Mouse (Mus musculus) fibroblast of lung, adult 2 months (primary cell): ENCODE measurements around the gene Rab11a.
"Not testable (repeated sequence)": the region's sequence is repeated elsewhere in the genome, so short reads cannot be mapped to it uniquely, and the experiment has no call there.

ENCODE experiments used
- DNase-seq: peaks from one replicate; pipeline ENCODE4 v3.0.0-alpha.2; 2011; ENCODE audit warnings: low read depth

The Rab11a gene

DNA sequence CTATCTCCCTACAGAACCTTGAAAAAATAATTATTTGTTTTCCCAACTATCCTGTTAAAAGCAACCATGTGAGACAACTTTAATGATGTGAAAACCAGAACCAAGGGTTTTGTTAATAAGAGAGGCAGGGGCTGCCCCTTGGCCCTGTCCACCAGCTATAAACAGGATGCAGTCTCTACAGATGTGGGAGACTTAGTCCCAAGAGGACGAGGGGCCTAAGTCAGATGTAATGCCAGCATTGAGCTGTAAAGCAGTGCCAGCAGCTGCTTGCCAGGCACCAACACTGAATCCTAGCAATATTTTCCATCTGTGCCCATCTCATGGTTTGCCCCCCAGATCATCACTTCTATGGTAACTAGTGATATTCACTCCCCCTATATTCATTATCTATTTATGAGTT, 4.9 kb upstream of the Rab11a start:
- DNase-seq: no peak

DNA sequence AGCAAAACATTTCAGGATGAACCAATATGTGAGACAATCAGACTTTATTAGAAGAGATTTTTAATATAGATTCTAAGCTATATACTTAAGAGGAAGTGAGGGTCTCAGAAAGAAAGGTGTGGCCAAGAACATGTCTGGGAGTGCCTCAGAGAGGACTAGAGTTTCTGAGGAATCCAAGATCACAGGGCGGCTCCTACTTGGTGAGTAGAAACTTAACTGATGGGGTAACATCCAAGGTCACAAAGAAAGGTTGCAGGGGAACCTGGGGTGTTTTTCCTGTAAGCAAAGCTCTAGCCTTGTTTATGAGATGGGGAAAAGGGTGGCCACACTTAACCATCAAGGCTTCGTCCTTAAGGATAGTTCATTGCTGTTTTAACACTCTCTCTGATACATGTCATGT, 1.4 kb upstream of the Rab11a start:
- no peak for DNase-seq

GRCm38 (mm10) chr9:64736639-64737405, 736 bp downstream of the Rab11a start:
- DNase-seq: no peak

DNA sequence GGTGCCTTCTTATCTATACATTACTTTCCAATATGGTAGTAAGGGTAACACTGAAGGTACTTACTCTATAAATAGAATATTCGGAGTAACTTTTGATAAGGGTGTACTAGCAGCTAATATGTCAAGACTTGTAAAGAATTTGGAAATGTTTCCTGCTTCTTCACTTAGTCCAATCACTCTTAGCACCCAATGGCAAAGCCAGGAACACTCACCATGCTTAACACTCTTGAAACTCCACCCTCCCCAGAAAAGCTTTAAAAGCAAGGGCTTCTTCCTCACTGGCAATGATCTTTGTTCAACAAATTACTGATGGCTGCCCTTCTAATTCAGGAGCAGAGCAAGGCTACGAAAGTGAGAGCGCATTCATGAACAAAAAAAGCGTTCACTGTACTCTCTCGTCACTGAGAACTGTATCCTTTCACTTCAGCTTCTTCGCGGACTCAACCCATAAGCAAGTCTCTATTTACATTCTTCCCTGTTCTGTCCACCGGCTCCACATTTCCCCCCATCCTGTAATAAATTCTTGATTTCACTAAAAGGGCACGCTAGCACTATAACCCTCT, 1.4 kb downstream of the Rab11a start:
- no peak for DNase-seq

DNA sequence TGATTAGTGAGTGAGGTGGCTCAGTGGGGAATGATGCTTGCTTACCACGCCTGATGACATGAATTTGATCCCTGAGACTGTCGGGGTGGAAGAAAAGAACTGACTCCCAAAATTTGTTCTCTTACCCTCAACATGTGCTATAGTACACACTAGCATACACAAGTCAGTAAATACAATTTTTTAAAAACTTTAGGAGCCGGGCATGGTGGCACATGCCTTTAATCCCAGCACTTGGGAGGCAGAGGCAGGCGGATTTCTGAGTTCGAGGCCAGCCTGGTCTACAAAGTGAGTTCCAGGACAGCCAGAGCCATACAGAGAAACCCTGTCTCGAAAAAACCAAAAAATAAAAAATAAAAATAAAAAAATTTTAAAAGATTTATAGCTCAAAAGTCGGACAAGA, 2.6 kb downstream of the Rab11a start:
- not testable (repeated sequence) for DNase-seq

GRCm38 (mm10) chr9:64734166-64734565, 3.4 kb downstream of the Rab11a start:
- DNase-seq: no peak

DNA sequence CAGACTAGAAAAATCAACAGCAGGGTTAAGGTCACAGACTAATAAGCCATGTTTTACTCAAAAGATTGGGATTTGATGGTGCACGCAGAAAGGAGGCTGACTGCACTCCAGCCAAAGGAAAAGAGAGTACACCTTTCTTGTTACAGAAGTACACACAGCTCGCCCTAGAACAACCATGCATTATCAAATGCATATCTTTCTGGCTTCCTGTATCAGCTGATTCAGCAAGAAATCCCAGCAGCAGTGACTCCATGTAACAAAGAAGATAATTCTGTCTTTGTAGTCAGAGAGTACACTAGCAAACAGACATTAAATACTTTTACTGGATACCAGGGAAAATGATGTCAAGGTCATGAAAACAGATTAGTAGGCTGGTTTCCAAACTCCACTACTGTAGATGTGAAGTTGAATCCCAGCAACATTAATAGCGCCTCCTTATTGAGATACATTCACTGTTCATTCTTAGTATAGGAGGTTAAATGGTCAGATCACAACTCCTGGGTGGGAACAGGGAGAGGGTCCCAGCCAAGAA, 6.5 kb downstream of the Rab11a start:
- DNase-seq: no peak

DNA sequence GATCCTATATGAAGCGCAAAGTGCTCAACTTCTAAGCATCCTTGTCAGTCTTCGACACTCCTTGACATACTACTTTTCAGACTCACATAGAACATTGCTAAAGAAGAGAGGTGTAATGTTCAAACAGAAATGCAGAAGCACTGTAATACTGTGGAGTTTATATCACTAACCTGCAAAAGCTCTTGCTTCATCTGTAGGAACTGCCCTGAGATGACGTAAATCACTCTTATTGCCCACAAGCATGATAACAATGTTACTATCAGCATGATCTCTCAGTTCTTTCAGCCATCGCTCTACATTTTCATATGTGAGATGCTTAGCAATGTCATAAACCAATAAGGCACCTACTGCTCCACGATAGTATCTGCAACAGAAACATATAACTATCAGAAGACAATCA, 11.1 kb downstream of the Rab11a start:
- no peak for DNase-seq

DNA sequence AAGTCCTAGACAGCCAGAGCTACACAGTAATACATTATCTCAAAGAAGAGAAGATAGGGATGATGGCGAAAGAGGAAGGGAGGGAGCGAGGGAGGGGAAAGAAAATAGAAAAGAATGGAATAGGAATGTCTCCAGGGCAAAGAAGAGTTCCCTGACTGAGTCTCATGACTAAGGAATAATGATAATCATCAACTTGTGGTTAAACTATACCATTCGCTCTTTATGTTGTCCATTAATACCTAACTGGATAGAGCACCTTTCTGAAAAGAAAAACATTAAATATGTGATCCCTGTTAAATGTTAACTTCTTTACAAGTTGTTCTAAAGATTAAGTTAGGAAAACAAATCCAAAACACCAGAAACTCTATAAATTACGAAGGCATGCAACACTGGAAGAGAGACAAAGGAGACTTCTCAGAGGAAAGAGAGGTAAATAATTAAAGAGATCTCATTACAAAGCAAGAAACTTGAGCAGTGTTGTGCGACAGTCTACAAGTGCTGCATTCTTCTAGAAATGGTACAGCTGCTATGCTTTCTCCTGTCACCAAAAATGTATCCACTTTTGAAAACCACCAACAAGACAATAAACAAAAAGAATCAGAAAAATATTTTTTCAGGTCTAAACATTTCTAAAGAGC, 17.9 kb downstream of the Rab11a start:
- DNase-seq: no peak

DNA sequence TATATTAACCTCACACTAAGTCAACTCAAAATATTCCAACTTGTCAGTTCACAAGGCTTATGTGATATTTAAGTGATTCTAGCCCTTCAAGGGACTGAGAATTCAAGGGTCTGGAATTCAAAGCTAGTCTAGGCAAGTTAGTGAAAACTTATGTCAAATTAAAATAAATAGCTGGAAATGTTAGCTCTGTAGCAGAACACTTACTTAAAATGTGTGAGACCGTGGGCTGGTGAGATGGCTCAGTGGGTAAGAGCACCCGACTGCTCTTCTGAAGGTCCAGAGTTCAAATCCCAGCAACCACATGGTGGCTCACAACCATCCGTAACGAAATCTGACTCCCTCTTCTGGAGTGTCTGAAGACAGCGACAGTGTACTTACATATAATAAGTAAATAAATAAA, 27.3 kb downstream of the Rab11a start:
- DNase-seq: not testable (repeated sequence)

DNA sequence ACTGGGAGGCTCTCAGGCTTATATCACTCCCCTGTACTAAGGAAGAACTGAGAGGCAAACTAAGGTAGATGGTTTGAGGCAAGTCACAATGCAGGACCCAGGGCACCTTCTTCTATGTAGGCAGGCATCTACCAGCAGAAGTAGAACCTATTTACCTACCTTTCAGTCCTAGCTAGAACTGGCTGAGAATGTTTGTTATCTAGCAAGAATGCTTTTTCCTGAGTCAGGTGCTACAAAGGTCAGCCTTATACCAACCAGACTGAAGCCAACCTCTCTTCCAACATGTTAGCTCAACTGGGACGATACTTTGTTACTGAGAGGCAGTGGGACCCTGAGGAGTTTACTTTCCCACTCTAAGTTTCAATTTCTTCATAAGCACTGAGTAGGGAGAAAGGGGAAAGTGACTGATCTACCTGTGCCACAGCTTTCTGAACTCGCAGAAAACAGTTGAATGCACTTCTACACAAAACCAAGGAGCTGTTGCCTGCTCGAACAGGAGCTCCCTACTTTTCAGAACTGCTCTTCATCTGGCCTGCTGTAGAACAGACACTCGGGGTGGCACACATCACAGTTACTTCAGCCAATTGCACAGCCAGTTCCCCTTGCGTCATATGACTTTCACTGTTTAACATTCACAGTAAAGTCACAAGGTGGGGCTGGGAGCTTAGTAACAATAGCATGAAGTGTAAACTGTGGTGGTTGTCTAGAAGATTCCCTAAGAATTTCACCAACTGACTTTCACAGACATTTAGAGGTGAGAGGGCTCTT, 33.3 kb downstream of the Rab11a start:
- DNase-seq: no peak

DNA sequence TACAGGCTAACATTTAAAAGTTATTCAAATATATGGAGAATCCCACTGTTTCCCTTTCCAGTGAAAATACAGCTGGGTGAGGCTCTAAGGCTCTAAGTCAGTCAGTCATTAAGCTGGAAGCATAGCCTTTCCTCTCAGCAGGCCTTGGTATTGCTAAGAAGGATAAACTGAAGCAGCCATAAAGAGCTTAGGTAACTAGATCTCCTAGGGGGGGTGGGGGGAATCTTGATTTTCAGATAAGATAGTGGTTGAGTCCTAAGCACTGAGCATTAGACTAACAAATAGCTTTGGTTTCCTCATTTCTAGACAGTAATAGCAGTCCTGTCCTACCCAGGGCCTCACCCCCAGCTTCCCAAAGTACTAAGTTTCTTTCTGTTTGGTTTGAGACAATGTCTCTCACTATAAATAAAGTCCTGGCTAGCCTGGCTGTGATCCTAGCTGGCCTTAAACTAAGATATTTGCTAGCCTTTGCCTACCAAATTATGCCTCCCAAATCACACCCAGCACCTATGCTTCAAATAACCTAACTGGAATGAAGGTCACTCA, 34.1 kb downstream of the Rab11a start:
- no peak for DNase-seq

DNA sequence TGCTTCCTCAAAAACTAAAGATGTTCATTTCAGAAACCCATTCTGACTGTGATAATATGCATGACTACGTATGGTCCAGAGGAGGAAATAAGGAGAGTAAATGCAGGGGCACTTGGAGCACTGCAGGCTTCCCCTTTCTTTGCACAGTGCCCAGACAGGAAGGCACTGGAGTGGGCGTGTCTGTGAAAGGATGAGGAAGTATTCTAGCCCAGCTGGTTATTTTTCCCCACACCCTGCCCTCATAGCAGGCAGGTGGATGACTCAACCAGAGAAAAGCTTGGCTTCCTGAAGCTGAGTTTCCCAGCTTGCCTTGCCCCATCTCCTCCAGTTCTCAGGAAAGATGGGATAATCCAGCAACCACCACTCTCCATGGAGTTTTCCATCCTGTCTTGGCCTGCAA, 34.6 kb downstream of the Rab11a start:
- DNase-seq: no peak

DNA sequence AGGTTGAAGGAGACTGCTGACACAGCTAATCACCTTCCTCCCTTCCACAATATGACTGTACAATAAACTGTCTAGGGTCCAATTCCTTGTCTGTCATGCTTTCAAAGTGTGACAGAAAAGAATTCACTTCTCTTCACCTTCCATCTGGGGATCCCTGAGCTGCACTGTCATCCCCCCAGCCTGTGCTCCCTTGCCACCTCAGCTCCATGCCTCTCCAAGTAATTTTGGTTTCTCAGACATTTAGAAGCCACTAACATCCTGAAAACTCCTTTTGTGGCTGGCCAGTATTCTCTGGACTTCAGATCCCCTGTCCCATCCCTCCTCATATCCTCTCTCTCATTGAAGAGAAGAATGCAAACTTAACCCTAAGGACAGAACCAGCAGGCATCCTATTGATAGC, 35.2 kb downstream of the Rab11a start:
- DNase-seq: no peak

DNA sequence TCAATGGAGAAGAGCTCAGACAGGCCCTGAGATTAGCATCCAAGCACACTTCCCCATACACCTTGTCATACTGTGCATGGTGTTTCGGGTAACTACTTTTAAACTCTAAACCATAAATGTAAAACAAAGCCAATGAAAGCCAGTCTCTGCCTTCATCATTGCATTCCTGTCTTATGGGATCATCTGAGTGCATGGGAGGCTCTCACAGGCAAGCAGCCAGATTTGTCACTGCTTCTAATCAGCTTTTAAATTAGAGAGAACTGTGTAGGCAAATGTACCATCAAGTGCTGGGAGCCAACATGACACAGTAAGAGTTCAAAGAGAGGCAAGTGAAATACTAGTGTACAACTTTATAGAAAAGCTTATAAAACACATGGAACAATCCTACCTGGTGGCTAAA, 35.9 kb downstream of the Rab11a start:
- peak; percentile 27 for DNase-seq

DNA sequence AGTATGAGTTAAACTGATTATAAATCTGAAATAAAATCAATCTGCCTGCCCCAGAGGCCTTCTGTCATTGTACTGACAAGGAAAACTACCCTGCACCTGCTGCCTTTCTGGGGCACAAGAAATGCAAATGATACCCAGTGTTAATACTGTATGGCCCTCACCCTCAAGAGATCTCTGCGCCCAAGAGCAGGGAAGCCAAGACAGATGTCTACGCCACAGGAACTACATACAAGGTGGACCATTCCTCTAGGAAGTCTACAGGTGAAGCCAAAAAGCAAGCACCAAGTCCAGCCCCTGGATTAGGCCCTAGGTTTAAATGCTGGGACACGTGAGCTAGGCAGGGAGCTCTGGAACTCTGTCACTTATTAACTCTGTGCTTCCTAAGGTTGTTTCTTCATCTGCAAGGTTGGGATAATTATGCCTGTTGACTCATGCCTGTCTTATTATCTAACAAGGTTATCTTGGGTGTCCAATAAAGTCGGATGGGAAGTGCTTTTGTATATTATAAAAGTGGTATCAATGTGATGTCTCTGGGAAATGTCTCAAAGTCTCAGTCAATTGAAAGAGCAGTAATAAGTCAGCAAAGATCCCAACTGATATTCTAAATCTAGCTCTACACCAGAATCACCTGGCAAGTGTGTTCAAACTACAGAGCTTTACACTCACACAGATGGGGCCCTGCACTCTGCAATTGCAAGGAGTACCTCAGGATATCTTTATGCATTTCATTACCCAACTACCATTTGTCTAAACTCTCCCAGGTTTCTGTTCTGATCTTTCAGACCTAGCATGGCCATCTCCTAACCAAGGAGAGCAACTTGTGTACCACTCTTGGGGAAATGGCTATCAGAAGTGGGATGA, 36.9 kb downstream of the Rab11a start:
- no peak for DNase-seq

GRCm38 (mm10) chr9:64698586-64698985, 39.0 kb downstream of the Rab11a start:
- DNase-seq: no peak

GRCm38 (mm10) chr9:64697677-64698076, 39.9 kb downstream of the Rab11a start:
- no peak for DNase-seq

GRCm38 (mm10) chr9:64697006-64697405, 40.6 kb downstream of the Rab11a start:
- no peak for DNase-seq

GRCm38 (mm10) chr9:64696404-64696803, 41.2 kb downstream of the Rab11a start:
- DNase-seq: peak; percentile 27

DNA sequence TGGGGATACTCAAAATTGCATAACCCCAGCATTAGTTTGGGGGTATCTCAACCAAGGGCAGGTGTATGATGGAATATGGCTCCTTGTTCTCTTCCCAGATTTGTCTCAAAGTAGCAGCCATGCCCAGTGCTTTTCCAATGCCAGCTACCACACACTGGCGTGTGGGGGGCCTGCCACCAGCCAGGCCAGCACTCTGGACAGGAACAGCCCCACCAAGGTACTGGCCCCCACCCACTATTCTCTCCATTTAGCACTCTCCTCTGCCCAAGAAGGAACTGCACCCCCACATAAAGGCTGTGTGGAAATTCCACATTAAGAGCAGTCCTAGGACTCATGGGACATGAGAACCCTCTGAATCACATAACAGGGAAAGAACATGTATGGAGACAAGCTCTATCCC, 42.3 kb downstream of the Rab11a start:
- no peak for DNase-seq
